Mouse (Mus musculus): ENCODE data around the gene Mbnl1. TPM values are rescaled to one million over a fixed set of nuclear protein-coding genes. Genes with fewer than 3 reads are reported as not detected.

Mbnl1 gene
- polyA plus RNA-seq, 1 experiment from 2014 or later: 47.0 TPM

DNA sequence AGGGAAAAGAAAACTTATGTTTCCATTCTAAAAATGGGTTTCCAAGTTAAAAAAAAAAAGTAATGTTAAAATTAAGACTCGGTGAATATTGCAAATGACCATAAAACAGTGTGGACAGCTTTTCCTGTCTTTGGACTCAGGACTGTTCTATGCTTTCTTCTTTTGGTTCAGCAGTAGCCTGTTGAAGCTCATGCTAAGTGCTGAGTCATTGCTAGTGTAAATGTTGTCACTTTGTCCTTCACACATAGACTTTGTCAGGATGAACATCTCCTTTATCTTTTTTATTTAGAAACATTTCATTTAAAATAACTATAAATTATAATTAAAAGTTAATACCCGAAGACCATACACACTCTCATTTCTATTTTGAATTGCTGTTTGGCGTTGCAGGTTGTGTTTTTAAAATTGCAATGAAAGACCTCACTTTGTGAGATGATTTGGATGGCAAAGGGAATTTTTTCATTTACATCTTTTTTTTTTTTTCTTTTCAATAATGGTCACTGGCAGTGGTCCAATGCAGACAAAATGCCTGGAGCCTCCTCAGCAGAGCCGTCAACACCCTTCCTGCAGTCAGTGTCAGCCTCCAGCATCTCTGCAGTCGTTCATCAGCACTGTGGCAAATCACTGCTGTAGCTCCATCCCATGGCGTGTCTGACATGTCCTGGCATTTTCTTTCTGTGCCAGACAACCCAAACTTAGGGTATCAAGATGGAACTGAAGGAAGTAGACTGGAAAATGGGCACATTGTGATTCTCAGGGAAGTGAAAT is 96.4 kb downstream of the Mbnl1 start:
- Histone ChIP-seq H3K27ac (ENCODE audit: low read length) (no peak overlapping the region), H3K4me3 (replicated peaks; ENCODE audit: low read length) (no peak overlapping the region), H3K9ac (replicated peaks; ENCODE audit: low read depth, low read length) (no peak overlapping the region), H3K27me3 (replicated peaks; ENCODE audit: control insufficient read depth, insufficient read depth, low read length) (no peaks in the 10 kb centered on the region), H3K36me3 (ENCODE audit: control insufficient read depth, insufficient read depth) (no peaks in the 10 kb centered on the region), H3K4me2 (ENCODE audit: low read length) (no peak overlapping the region), H3K9me3 (ENCODE audit: control insufficient read depth, low read length) (no peaks in the 10 kb centered on the region), H3K4me1 (replicated peaks; ENCODE audit: control insufficient read depth, insufficient read depth, low read length) (peaks cover 20% of the 10 kb centered on the region)
- WGBS: 38% methylated on average over 6 of the region's 6 CpGs
- 0 out of 2 replicates have a peak, but pooled peaks have one; percentile 32 for ATAC-seq

- WGBS: 45% methylated on average over 2 of the region's 2 CpGs
Measured at GRCm38 (mm10) chr3:60569781-60570180, 97.2 kb downstream of the Mbnl1 start.

DNA sequence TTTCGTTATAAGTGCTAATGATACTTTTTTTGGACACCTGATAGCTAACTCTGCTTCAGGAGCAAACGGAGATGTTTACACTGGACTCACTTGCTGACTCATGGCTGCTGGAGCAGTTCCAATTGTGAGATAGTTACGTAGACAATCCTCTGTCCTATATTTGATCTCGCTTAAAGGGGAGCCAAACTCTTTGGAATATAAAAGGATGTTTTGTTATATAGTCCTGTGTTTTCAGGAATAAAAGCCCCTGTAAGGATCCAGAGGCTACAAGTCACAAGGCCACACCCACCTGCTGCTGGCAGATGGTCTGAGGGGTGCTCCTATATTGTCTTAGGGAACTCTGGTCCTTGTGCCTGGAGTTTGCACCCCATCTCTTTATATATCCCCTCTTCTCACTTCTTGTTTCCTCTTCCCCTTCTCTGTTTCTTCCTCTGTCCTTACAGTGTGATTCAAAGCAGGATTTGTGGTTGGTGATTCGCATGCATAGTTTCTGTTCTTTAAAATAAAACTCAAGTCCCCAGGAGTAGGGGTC is 97.9 kb downstream of the Mbnl1 start:
- no peaks in the 10 kb centered on the region for H3K27me3 ChIP-seq (replicated peaks; ENCODE audit: control insufficient read depth, insufficient read depth, low read length)
- ATAC-seq: no peak
- no peak overlapping the region for H3K9ac ChIP-seq (replicated peaks; ENCODE audit: low read depth, low read length)
- no peak overlapping the region for H3K4me2 ChIP-seq (ENCODE audit: low read length)
- no peak overlapping the region for H3K27ac ChIP-seq (ENCODE audit: low read length)
- peaks cover 17% of the 10 kb centered on the region for H3K4me1 ChIP-seq (replicated peaks; ENCODE audit: control insufficient read depth, insufficient read depth, low read length)
- no peak overlapping the region for H3K4me3 ChIP-seq (replicated peaks; ENCODE audit: low read length)
- no peaks in the 10 kb centered on the region for H3K9me3 ChIP-seq (ENCODE audit: control insufficient read depth, low read length)
- no peaks in the 10 kb centered on the region for H3K36me3 ChIP-seq (ENCODE audit: control insufficient read depth, insufficient read depth)
- 58% methylated on average over 5 of the region's 5 CpGs for WGBS

More at GRCm38 (mm10) chr3:60569781-60570180, 97.2 kb downstream of the Mbnl1 start:
- H3K27me3 ChIP-seq (replicated peaks; ENCODE audit: control insufficient read depth, insufficient read depth, low read length): no peaks in the 10 kb centered on the region
- peak; percentile 47 for ATAC-seq
- H3K4me2 ChIP-seq (ENCODE audit: low read length): no peak overlapping the region
- H3K9me3 ChIP-seq (ENCODE audit: control insufficient read depth, low read length): no peaks in the 10 kb centered on the region
- no peak overlapping the region for H3K9ac ChIP-seq (replicated peaks; ENCODE audit: low read depth, low read length)
- H3K27ac ChIP-seq (ENCODE audit: low read length): no peak overlapping the region
- H3K4me1 ChIP-seq (replicated peaks; ENCODE audit: control insufficient read depth, insufficient read depth, low read length): peaks cover 17% of the 10 kb centered on the region
- H3K4me3 ChIP-seq (replicated peaks; ENCODE audit: low read length): no peak overlapping the region
- H3K36me3 ChIP-seq (ENCODE audit: control insufficient read depth, insufficient read depth): no peaks in the 10 kb centered on the region

DNA sequence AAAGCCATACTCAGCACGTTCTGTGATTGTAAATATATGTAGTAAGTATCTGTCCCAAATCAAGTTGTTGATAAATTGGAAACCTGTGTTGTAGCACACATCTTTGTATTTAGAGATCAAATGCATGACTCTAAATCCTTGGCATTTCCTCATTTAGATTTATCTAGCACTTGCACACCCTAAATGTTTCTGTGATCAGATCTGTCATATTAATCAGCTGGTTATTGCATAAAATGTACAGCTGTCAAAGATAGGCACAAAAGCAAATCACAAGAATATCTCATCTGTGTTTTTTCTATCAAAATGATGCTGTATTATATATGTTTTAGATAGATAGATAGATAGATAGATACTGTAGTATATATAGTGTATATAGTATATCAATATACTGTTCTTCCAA is 98.9 kb downstream of the Mbnl1 start:
- Histone ChIP-seq H3K36me3 (ENCODE audit: control insufficient read depth, insufficient read depth) (no peaks in the 10 kb centered on the region), H3K4me1 (replicated peaks; ENCODE audit: control insufficient read depth, insufficient read depth, low read length) (peaks cover 21% of the 10 kb centered on the region), H3K9ac (replicated peaks; ENCODE audit: low read depth, low read length) (no peak overlapping the region), H3K4me2 (ENCODE audit: low read length) (no peak overlapping the region), H3K4me3 (replicated peaks; ENCODE audit: low read length) (no peak overlapping the region), H3K27ac (ENCODE audit: low read length) (no peak overlapping the region), H3K9me3 (ENCODE audit: control insufficient read depth, low read length) (no peaks in the 10 kb centered on the region), H3K27me3 (replicated peaks; ENCODE audit: control insufficient read depth, insufficient read depth, low read length) (no peaks in the 10 kb centered on the region)
- ATAC-seq: no peak
- 94% methylated on average over 1 of the region's 1 CpGs for WGBS

DNA sequence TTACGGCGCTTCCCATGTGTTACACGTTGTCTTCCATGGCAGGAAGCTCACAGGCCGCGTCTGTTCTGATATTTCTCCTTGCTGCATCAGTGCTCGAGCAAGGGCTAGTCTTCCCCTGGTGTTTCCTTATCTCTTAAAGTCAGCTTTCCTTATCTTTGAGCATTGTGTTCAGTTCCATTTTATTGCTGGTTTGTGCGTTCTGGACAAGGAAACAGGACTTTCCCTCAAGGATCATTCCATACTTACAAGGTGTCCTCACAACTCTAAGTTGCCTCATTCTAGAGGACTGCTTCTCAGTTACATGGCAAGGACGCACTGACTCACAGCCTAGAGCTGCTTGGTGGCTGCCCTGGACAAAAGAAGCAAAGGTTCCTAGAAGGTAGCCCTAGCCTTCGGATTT is 101.6 kb downstream of the Mbnl1 start:
- H3K4me1 ChIP-seq (replicated peaks; ENCODE audit: control insufficient read depth, insufficient read depth, low read length): peaks cover 14% of the 10 kb centered on the region
- 94% methylated on average over 9 of the region's 9 CpGs for WGBS

DNA sequence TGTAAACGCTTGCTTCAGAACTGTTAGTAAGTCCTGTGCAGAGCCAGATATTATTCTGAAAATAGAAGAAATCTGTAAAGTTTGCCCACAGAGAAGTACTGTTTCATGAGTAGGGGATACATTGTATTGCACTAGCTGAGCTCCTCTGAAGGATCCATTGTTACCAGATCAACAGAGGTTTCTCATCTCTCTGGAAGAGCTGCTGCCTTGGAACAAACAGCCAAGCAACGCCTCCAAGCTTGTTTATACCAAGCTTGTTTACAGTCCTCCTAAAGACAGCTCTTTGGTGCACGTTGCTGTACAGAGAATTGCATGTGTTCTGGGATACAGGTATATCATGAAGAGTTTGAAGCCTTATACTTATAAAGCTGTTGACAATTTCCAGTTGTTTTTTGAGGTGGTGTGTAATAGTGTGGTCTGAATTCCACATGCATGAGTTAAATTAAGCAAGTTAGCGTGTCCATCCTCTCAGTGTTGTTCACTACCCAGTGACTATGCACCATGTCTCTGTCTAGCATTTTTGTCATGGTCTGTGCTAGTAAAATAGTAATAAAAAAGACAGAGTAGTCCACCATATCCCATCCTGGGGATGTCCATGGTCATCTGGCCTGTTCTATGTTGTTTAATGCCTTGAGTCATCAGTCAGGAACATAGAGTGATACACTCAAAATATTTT is 102.4 kb downstream of the Mbnl1 start:
- peaks cover 12% of the 10 kb centered on the region for H3K4me1 ChIP-seq (replicated peaks; ENCODE audit: control insufficient read depth, insufficient read depth, low read length)
- H3K27ac ChIP-seq (ENCODE audit: low read length): no peak overlapping the region
- no peak overlapping the region for H3K9ac ChIP-seq (replicated peaks; ENCODE audit: low read depth, low read length)
- H3K9me3 ChIP-seq (ENCODE audit: control insufficient read depth, low read length): no peaks in the 10 kb centered on the region
- H3K4me3 ChIP-seq (replicated peaks; ENCODE audit: low read length): no peak overlapping the region
- no peaks in the 10 kb centered on the region for H3K27me3 ChIP-seq (replicated peaks; ENCODE audit: control insufficient read depth, insufficient read depth, low read length)
- H3K36me3 ChIP-seq (ENCODE audit: control insufficient read depth, insufficient read depth): no peaks in the 10 kb centered on the region
- no peak for ATAC-seq
- WGBS: 85% methylated on average over 4 of the region's 4 CpGs
- H3K4me2 ChIP-seq (ENCODE audit: low read length): no peak overlapping the region

More for the DNA sequence above, 101.6 kb downstream of the Mbnl1 start:
- Histone ChIP-seq H3K27me3 (replicated peaks; ENCODE audit: control insufficient read depth, insufficient read depth, low read length) (no peaks in the 10 kb centered on the region), H3K36me3 (ENCODE audit: control insufficient read depth, insufficient read depth) (no peaks in the 10 kb centered on the region), H3K27ac (ENCODE audit: low read length) (no peak overlapping the region), H3K4me2 (ENCODE audit: low read length) (no peak overlapping the region), H3K9ac (replicated peaks; ENCODE audit: low read depth, low read length) (no peak overlapping the region), H3K9me3 (ENCODE audit: control insufficient read depth, low read length) (no peaks in the 10 kb centered on the region), H3K4me3 (replicated peaks; ENCODE audit: low read length) (no peak overlapping the region)
- ATAC-seq: no peak

DNA sequence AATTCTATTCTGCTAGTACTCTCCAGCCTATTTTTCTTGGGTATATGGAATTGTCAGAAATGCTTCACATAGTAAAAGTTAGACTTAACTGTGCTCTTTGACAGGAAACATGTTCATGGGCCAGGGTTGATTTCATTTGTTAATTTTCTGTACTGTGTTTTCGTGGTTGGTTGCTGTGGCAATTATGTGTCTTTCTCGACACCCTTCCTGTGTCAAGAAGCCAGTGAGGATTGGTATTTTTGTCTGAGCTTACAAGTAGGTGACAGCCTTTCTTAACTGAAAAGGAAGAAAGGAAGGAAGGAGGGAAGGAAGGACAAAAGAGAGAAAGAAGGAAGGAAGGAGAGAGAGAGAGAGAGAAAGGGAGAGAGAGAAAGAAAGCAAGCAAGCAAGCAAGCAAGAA is 103.3 kb downstream of the Mbnl1 start:
- ATAC-seq: no peak
- Histone ChIP-seq H3K27me3 (replicated peaks; ENCODE audit: control insufficient read depth, insufficient read depth, low read length) (no peaks in the 10 kb centered on the region), H3K4me3 (replicated peaks; ENCODE audit: low read length) (no peak overlapping the region), H3K36me3 (ENCODE audit: control insufficient read depth, insufficient read depth) (no peaks in the 10 kb centered on the region), H3K27ac (ENCODE audit: low read length) (no peak overlapping the region), H3K9ac (replicated peaks; ENCODE audit: low read depth, low read length) (no peak overlapping the region), H3K9me3 (ENCODE audit: control insufficient read depth, low read length) (no peaks in the 10 kb centered on the region), H3K4me1 (replicated peaks; ENCODE audit: control insufficient read depth, insufficient read depth, low read length) (peaks cover 7% of the 10 kb centered on the region; the same call in 1 of the 2 replicates), H3K4me2 (ENCODE audit: low read length) (no peak overlapping the region)
- 39% methylated on average over 2 of the region's 2 CpGs for WGBS

GRCm38 (mm10) chr3:60576366-60577046 is 103.9 kb downstream of the Mbnl1 start:
- Histone ChIP-seq H3K27ac (ENCODE audit: low read length) (no peak overlapping the region), H3K27me3 (replicated peaks; ENCODE audit: control insufficient read depth, insufficient read depth, low read length) (no peaks in the 10 kb centered on the region), H3K9me3 (ENCODE audit: control insufficient read depth, low read length) (no peaks in the 10 kb centered on the region), H3K4me1 (replicated peaks; ENCODE audit: control insufficient read depth, insufficient read depth, low read length) (peaks cover 7% of the 10 kb centered on the region; the same call in 1 of the 2 replicates), H3K9ac (replicated peaks; ENCODE audit: low read depth, low read length) (no peak overlapping the region), H3K4me2 (ENCODE audit: low read length) (no peak overlapping the region), H3K36me3 (ENCODE audit: control insufficient read depth, insufficient read depth) (no peaks in the 10 kb centered on the region), H3K4me3 (replicated peaks; ENCODE audit: low read length) (no peak overlapping the region)
- ATAC-seq: no peak; the same call in 1 of the 2 replicates
- WGBS: 49% methylated on average over 9 of the region's 9 CpGs

DNA sequence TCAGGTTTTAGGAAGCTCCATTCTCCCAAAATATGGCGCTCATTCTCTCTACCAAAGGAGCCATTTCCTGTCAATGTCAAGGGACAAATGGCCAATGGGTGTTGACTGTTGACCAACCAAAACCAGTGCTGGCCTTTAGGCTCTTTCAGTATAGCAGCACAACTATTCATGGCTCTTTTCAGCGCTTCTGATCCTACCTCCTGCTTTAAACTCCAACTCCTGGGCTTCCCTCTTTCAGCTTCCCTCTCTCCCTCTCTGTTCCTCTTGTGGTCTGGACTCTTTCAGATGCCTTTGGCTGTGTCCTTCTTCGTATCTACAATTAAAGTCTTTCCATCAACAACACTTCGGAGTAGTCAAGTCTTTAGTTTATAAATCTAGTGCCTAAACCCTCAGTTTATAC is 107.2 kb downstream of the Mbnl1 start:
- H3K27ac ChIP-seq (ENCODE audit: low read length): no peak overlapping the region
- no peak overlapping the region for H3K4me2 ChIP-seq (ENCODE audit: low read length)
- no peaks in the 10 kb centered on the region for H3K27me3 ChIP-seq (replicated peaks; ENCODE audit: control insufficient read depth, insufficient read depth, low read length)
- 92% methylated on average over 4 of the region's 4 CpGs for WGBS
- H3K9me3 ChIP-seq (ENCODE audit: control insufficient read depth, low read length): no peaks in the 10 kb centered on the region
- H3K4me3 ChIP-seq (replicated peaks; ENCODE audit: low read length): no peak overlapping the region
- H3K4me1 ChIP-seq (replicated peaks; ENCODE audit: control insufficient read depth, insufficient read depth, low read length): peaks cover 7% of the 10 kb centered on the region; the same call in 1 of the 2 replicates
- H3K9ac ChIP-seq (replicated peaks; ENCODE audit: low read depth, low read length): no peak overlapping the region
- no peak for ATAC-seq
- no peaks in the 10 kb centered on the region for H3K36me3 ChIP-seq (ENCODE audit: control insufficient read depth, insufficient read depth)
